Mouse (Mus musculus) 416B (cell line): Measurements from ENCODE around the gene Cspg4.

Experiments used
- DNase-seq: peaks from one replicate; pipeline ENCODE4 v3.0.0; 2011; ENCODE audit warnings: low read depth

Cspg4 gene

DNA sequence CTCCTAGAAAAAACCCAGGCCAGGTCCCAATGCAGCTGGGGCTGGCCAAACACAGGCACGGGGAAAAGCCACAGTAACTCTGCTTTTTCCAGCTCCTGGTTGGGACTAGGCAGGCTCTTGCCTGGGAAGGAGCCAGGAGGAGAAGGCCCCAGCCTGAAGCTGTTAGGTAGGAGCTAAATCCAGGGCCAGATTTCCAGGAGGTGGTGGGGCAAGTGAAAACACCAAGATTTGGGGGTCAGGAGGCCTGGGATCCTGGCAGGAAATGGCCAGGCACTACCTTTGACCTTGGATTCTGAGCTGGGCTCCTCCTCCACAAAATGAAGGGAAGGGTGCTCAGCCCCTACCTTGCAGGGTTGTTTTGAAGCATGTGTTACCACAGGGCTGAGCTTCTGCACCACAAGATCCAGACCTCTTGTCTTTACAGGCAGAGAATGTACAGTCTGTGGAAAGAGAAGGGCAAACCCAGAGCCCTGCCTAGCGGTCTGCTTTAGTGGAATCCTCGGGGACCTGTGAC, 560 bp upstream of the Cspg4 start, which contains the start of gene Odf3l1:
Gene Odf3l1, minus strand, starts transcription at position 464 of the 514 bp plus-strand sequence.
- DNase-seq: no peak

DNA sequence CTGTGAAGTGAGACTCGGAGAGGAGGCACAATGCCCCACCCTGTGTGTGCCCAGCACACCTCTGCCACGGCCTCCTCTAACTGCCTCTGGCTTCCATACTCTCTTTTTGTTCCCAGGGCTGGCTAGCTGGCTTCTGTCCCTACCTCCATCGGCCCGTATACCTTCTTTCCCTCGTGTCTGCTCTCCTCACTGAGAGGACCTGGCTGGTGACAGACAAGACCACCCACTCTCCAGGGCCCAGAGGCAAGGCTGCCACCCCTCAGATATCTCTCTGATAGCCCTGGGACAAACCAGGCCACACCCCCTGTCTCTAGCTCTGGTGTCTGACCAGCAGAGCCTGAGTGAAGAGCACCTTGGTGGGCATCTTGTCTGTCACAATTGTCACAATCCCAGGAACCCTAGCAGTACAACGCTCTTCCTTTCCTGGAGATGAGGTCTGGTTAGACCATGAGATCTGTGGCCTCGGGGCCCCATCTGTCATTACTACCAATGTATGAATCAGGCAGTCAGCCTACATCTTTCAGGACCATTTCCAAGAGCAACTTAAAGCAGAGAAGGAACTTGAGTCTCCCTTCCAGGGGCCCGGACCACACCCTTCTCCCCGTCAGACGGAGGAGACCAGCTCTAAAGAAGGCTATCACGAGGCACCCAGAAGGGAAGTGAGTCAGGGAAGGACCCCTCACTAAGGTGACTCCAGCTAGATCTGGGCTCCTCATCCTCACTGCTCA, 1.0 kb downstream of the Cspg4 start:
- DNase-seq: no peak

DNA sequence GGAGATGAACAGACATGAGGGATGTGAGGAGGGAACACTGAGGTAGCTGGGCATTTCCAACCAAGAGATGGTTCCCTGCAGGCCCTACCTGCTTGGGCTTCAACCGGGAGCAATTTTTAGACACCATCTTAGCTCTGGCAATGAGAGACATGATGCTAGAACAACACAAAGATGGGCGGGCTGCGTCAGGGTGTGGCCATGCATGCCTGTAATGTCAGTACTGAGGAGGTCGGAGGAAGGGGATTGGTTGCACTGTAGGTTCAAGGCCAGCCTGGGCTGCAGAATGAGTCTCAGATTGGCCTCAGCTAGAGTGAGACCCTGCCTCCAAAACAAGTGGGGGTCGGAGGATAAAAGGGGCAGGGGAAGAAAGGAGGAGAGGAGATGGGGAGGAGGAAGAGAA, 1.6 kb downstream of the Cspg4 start:
- DNase-seq: no peak

DNA sequence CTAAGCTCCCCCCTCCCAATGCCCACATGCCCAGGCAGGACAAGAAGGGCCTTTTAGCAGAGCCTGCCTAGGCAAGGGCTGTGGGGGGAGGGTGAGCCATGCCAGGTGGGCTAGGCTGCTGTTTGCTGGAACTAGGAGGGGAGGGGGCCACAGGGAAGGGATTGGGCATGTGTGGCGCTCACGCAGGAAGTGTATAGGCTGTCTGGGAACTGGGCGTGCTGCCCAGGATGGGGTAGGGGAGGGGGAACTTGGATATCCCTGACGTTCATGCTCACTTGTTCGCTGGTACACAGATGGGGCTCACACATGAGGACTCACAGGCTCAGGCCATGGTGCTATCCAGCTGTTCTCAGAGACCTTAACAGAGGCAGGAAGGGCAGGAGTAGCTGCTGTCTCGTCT, 3.5 kb downstream of the Cspg4 start:
- no peak for DNase-seq

DNA sequence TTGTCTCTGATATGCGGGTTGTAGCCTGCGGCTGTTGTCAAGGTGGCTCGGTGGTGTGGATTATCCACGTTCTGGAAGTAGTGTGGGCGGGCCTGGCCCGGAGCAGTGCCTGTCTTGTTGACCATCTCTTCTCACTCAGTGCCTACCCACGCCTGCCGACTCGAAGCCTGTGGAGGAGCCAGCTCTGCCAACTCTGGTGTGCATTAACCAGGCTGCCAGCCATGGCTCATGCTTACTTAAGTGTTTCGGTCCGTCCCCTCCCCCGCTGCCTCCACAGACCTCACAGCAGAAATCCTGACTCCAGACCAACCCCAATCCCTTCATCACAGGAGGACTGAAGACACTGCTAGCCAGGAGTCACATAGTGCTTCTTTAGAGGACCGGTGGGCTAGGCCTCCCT, 4.7 kb downstream of the Cspg4 start:
- DNase-seq: no peak

DNA sequence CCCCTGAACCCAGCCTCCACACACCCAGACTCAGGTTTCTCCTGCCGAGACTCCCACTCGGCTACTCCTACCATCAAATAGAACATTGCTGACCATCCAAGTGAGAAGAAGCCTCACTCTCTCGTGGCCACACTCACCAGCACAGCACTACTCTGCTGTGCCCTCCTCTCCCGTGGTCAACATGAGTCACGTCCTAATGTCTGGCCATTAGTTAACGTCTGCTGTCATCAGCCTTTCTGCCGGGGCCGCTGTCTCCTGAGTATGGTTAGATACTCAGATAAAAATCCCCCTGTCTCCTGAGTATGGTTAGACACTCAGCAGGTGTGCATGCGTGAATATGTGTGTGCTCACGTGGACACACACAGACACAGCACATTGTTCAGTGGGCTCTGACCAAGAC, 5.9 kb downstream of the Cspg4 start:
- peak; percentile 74 for DNase-seq

DNA sequence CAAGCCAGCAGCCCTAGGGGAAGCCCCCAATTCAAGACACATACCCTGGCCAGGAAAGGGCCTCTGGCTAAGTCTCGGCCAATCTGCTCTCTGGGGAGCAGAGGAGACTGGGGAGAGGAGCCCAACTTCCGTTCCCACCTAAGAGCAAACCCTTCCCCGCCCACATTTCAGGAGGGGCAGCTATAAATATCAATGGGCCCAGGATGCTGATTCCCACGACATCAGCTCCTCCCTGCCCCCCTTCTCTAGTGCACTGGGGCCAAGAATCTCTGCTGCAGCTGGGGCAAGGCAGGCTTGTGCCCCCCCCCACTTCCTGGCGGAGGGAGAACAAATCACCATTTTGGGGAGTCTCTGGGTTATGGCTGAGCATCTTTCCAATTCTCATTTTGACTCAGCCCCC, 6.4 kb downstream of the Cspg4 start:
- no peak for DNase-seq

DNA sequence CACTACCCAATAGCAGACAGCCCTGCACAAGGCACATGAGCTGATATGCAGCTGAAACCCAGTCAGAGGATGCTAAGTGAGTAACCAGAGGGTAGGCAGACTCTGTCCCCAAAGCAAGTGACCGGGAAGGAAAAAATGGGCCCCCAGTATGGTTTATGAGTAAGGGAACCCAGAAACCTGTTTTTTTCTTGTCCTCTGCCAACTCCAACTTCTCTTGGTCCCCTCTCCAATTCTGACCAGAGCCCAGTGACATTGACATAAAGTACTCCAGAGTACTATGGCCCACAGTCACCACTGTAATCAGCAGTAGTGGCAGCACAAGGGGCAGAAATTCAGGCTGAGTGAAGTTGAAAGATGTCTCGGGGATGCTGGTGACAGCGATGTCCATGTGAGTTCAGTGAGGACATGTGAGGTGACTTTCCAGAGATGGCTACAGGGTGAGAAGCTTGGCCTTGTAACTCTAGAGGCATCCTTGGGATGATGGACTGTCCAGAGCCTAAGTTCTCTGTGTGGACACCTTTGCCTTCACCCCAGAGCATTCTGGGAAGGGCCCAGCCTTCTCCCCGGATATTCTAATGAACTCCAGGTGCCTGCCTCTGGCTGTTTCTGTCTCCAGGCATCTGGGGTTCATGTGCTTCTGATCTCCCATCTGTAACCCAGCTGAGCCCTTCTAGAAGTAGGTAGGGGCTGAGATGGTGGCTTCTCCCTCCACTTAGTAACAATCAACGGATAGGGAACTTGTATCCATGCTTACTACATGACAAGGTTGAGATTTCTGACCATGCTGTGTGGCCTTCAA, 7.5 kb downstream of the Cspg4 start:
- no peak for DNase-seq

DNA sequence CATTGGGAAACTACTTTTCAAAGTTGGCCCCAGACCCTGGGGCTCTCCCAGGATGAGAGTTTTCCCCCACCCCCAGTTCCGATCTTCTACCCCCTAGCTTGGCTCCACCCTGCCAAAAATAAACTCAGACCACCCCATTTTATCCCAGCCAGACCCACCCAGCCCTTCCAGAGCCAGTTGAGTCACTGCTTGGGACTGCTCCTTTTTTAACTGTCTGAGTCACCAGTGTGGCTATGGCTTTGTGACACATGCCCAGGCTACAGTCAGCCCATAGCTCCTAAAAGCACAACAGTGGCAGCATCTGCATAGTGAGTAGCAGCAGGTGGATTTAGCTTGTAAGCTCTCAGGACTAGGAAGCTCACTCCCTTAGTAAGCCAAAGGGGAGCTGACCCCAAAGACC, 8.3 kb downstream of the Cspg4 start:
- peak; percentile 68 for DNase-seq

DNA sequence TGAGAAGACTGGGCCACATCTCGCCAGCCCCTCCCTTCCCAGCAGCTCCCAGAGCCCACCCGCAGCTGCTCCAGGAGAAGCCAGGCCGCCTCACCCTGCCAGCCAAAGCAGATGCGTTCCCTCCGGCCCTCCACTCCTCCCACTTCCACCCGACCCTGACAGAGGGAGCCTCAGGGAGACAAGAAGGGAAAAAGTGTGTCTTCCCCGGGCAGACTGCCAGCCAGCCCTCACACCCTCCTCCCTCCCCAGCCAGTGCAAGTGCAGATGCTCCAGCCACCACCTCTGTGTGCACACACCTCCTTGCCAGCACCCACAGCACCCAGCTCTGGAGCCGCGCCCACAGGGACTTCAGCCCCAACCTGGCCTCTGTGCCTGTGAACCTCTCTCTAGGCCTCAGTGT, 12.0 kb downstream of the Cspg4 start:
- no peak for DNase-seq

DNA sequence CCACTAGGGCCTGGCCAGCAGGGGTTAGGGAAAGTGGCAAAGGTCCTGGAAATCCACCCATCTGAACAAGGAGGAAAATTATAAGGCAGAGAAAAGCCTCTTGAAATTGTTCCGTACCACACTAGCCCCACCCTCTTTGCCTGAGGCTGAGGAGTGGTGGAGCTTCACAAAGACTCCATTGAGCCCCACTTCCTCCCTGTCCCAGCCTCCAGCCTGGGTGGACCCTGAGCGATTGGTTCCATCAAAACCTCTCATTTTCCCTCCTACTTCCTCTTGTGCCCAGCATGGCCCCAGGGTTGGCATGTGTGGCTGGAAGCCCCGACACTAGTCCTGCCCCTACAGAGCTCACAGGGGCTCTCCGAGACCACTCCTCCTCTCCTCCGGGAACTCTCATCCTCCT, 12.5 kb downstream of the Cspg4 start:
- DNase-seq: no peak

DNA sequence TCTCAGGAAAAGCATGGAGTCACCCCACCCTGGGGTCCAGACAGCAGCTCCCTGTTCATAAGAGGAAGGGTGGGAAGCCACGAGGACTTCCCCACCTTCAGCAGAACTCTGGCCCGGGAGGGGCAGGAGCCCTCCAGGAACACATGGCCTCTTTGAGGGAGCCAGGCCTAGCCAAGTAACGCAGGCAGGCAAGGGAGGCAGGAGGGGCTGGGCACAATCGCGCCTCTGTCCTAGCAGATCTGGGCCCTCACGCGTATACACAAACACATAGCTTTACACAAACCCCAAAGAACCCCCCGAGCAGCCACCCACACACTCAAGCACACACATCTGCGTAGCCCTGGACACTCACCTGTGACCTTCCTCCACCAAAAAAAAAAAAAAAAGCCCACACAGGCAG, 16.0 kb downstream of the Cspg4 start:
- DNase-seq: no peak

DNA sequence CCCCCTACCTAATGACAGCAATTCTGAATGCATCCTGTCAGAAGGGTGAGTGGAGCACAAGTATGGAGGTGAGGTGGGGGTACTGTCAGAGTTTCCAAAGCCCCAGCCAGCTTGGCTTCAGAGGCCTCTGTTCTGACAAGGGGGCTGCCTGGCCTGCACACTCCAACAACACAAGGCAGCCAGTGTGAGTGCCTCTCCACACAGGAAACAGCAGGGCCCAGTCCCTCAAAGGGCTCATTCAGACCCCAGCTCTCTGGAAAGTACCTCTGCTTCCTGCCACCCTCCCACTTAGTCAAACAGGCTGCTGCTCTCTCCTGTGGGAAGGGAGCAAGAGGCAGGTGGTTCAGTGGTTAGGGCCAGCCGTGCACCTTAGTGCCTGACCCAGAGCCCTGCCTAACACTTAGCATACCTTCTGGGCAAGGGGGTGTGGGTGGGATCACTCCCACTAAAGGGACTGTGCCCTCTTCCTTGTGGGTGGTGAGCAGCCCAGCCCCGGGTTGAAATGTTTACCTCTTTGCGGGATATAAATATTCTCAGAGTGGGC, 16.8 kb downstream of the Cspg4 start:
- no peak for DNase-seq

DNA sequence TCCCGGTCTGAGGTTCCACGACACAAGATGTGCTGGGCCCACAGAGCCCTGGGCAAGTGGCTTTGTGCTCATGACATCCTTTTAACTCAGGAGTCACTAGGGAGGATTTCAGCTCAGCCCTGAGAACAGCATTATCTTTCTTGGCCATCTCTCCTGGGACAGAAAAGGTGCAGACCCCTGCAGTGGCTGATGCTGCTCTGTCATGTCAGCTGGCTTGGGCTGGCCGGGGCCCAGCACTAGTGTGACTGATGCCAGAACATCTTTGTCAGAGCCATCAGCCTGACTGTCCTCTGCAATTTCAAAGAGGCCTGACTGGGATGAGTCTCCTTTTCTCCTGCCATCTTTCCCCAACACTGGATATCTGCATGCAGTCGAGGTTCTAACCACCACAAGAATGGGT, 17.4 kb downstream of the Cspg4 start:
- no peak for DNase-seq

DNA sequence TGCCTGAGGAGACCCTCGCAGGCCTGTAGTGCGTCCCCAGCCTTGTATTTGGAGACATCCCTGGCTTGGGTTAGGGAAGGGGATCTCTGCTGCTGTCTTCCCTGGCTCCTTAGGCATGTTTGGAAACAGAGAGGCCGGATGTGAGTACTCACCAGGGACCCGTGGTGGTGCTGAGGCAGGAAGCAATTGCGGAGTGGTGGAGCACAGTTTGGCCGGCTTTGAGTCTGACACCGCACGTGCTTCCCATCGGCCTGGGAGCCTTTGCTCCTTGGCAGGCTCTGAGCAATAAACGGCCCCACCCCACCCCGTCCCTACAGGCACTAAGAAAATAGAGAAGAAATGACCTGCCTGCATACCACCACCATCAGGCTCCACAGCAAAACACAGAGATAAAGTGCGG, 18.0 kb downstream of the Cspg4 start:
- DNase-seq: no peak

DNA sequence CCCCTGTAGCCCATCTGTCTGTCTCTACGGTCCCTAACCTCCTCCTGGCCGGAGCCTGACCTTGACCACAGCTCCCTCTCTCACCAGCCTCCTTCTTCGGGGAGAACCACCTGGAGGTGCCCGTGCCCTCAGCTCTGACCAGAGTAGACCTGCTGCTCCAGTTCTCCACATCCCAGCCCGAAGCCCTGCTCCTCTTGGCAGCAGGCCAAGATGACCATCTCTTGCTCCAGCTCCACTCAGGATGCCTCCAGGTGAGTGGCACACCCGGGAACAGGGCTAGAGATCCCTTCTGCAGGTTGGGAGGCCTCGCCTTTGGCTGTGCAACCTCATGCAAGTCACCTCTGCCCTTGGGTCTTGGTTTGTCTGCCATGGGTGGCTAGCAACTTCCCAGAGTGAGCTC, 18.6 kb downstream of the Cspg4 start:
- no peak for DNase-seq

DNA sequence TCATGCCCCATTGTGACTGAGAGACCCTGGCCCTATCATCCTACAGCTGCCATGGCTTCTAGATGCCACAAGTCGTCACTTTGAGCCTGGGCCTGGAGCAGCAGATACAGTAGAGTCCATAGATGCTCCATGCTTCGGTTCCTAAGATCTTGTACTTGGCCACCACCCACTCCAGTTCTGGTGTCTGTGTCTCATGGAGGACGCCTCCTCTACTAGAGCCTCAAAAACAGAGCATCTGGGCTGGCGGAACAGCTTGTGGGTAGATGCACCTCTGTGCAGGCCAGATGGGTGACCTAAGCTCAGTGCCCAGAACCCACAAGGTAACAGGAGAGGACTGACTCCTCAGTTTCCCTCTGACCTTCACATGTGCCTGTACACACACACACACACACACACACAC, 19.5 kb downstream of the Cspg4 start:
- DNase-seq: no peak

DNA sequence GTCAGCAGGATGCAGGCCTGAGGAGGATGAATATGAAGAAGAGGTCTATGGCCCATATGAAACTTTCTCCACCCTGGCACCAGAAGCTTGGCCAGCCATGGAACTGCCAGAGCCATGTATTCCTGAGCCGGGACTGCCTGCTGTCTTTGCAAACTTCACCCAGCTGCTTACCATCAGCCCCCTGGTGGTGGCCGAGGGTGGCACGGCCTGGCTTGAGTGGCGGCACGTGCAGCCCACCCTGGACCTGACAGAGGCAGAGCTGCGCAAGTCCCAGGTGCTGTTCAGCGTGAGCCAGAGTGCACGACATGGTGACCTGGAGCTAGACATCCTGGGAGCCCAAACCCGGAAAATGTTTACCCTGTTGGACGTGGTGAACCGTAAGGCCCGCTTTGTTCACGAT, 21.3 kb downstream of the Cspg4 start:
- DNase-seq: peak; percentile 17

DNA sequence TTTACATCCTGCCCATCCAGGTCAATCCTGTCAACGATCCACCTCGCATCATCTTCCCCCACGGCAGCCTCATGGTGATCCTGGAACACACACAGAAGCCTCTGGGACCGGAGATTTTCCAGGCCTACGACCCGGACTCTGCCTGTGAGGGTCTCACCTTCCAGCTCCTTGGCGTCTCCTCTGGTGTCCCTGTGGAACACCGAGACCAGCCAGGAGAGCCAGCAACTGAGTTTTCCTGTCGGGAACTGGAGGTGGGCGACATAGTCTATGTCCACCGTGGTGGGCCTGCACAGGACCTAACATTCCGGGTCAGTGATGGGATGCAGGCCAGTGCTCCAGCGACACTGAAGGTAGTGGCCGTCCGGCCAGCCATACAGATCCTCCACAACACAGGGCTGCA, 21.8 kb downstream of the Cspg4 start:
- no peak for DNase-seq

DNA sequence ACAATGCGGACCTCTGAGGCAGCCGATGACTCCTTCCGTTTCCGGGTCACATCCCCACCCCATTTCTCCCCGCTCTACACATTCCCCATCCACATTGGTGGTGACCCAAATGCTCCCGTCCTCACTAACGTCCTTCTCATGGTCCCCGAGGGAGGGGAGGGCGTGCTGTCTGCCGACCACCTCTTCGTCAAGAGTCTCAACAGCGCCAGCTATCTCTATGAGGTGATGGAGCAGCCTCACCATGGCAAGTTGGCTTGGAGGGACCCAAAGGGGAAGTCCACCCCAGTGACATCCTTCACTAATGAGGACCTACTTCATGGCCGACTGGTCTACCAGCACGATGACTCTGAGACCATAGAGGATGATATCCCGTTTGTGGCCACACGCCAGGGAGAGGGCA, 22.7 kb downstream of the Cspg4 start:
- no peak for DNase-seq

DNA sequence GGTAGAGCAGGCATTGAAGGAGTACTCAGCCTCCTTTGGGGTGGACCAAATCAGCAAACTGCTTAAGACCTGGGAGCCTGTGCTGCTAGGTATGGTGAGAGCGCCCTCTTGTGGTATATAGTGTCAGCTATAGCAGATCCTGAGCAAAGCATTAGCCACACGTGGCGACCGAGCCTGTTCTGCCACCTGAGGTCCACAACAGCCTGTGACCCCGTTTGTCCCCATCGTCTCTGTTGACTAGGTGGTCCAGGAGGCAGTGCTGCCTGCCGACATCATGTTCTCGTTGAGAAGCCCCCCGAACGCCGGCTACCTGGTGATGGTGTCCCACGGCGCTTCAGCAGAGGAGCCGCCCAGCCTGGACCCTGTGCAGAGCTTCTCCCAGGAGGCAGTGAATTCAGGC, 25.0 kb downstream of the Cspg4 start:
- DNase-seq: peak; percentile 89

DNA sequence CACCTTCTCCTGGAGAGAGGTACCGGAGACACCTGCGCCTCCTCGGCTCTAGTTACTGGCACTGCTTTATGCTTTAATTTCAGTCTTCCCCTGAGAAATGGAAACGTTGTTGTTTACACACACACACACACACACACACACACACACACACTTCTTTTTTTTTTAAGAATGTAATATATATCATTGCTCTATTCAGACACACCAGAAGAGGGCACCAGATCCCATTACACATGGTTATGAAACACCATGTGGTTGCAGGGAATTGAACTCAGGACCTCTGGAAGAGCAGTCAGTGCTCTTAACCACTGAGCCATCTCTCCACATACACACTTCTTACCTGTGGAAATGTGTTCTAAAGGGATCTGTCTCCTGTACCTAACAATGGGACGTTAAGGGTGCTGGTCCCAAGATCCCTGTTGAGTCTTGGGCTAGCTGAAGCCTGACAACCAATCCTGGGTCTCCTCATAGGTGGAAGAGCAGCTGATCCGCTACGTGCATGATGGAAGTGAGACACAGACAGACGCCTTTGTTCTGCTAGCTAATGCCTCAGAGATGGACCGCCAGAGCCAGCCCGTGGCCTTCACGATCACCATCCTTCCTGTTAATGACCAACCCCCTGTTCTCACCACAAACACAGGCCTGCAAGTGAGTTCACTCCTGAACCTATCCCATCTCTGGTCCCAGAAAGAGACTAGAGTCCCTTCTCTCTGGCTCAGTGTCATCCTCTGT, 25.9 kb downstream of the Cspg4 start:
- DNase-seq: no peak
